Mouse (Mus musculus): ENCODE results near the gene Gm8660. TPM values are rescaled to one million over a fixed set of nuclear protein-coding genes. Genes with fewer than 3 reads are reported as not detected.

Gm8660 gene
- polyA plus RNA-seq (2012; rRNA removed), result not detected in 2 replicates

DNA sequence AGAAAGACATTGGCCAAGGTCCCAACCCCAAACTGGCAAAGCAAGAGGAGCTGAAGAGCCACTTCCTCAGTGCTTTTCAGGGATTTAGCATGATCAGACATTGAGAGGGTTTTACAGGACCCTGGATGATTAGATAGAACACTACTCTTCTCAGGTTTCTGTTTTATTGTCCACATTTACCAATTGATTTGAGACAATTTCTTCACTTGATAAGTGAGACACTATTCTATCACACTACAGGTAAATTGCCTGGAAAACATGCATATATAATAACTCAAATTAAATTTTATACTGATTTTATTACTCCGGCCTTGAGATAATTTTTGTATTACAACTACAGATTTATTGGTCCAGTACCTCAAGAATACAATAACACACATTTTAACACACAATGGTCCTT, at the start of gene Gm8660:
Gene Gm8660 (minus strand): TSS at position 101 of the 400 bp plus-strand sequence.

DNA sequence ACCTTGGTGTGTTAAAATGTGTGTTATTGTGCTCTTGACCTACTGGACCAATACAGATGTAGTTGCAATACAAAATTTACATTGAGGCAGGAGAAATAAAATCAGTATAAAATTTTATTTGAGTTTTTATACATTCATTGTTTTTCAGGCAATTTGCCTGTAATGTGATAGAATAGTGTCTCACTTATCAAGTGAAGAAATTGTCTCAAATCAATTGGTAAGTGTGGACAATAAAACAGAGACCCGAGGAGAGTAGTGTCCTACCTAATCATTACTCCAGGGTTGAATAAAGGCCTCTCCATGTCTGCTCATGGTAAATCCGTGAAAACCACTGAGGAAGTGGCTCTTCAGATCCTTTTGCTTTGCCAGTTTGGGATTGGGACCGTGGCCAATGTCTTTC, 42.4 kb upstream of the Gm8660 start, which contains the start of gene Vmn1r148:
Gene Vmn1r148 (plus strand): TSS at position 301 of the 400 bp plus-strand sequence.

DNA sequence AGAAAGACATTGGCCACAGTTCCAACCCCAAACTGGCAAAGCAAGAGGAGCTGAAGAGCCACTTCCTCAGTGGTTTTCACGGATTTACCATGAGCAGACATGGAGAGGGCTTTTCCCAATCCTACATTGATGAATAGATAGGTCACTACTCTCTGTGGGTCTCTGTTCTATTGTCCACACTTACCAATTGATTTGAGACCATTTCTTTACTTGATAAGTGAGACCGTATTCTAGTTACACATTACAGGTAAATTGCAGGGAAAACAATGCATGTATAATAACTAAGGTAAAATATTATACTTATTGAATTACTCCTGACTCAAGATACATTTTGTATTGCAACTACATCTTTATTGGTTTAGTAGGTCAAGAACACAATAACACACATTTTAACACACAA, 41.2 kb downstream of the Gm8660 start, which contains the start of gene Gm4187:
Gene Gm4187 (minus strand): TSS at position 101 of the 400 bp plus-strand sequence.

Other genes with a start within 250 kb of the Gm8660 start
- gene Gm10666, start 236.3 kb downstream of the Gm8660 start, polyA plus RNA-seq (2012; rRNA removed), result not detected in 2 replicates
- gene Vmn1r142, start 207.0 kb downstream of the Gm8660 start, polyA plus RNA-seq (2012; rRNA removed), result not detected in 2 replicates
- not detected in 2 replicates for gene Vmn1r143, start 181.7 kb downstream of the Gm8660 start, polyA plus RNA-seq (2012; rRNA removed)
- not detected in 2 replicates for gene Gm8653, start 169.8 kb downstream of the Gm8660 start, polyA plus RNA-seq (2012; rRNA removed)
- not detected in 2 replicates for gene Gm8453, start 141.6 kb downstream of the Gm8660 start, polyA plus RNA-seq (2012; rRNA removed)
- gene Gm4187, start 41.3 kb downstream of the Gm8660 start, polyA plus RNA-seq (2012; rRNA removed), result not detected in 2 replicates
- gene Vmn1r148, start 42.5 kb upstream of the Gm8660 start, polyA plus RNA-seq (2012; rRNA removed), result not detected in 2 replicates
- gene Vmn1r149, start 67.2 kb upstream of the Gm8660 start, polyA plus RNA-seq (2012; rRNA removed), result not detected in 2 replicates
- gene Gm10665, start 93.0 kb upstream of the Gm8660 start, polyA plus RNA-seq (2012; rRNA removed), result not detected in 2 replicates
- gene Vmn1r151, start 128.6 kb upstream of the Gm8660 start, polyA plus RNA-seq (2012; rRNA removed), result not detected in 2 replicates
- not detected in 2 replicates for gene Vmn1r152, start 151.9 kb upstream of the Gm8660 start, polyA plus RNA-seq (2012; rRNA removed)
- not detected in 2 replicates for gene Gm8677, start 163.8 kb upstream of the Gm8660 start, polyA plus RNA-seq (2012; rRNA removed)
- not detected in 2 replicates for gene Gm4201, start 194.3 kb upstream of the Gm8660 start, polyA plus RNA-seq (2012; rRNA removed)
- gene Gm4565, start 217.1 kb upstream of the Gm8660 start, polyA plus RNA-seq (2012; rRNA removed), result not detected in 2 replicates

All from central nervous system, embryonic 18 days (tissue).